Mouse (Mus musculus) forebrain, postnatal 0 days (tissue): ENCODE results near the gene Trim24. TPM values are rescaled to one million over a fixed set of nuclear protein-coding genes. Genes with fewer than 3 reads are reported as not detected.
A peak's percentile ranks its signal among the peaks of the same experiment; 100 is the strongest.

ENCODE experiments used
- ATAC-seq: fragments of 200-750 bp; cut with Nextera tagmentation; 2 replicates; pipeline ENCODE4 v1.8.0; 2017; ENCODE audit warnings: mild to moderate bottlenecking, moderate library complexity
- DNase-seq: peaks from one replicate; pipeline ENCODE4 v3.0.0-alpha.2; 2015
- H3K27ac ChIP-seq: fragments of 300-500 bp; sonication (generic); 2 replicates; pipeline ENCODE4 v1.5.1; 2014; ENCODE audit warnings: low read depth, mild to moderate bottlenecking, antibody characterized with exemption, low read length, moderate library complexity, mixed read lengths
- H3K27me3 ChIP-seq: fragments of 300-500 bp; sonication (generic); 2 replicates; pipeline ENCODE4 v1.6.1; 2014; ENCODE audit warnings: mild to moderate bottlenecking, low read length, mixed read lengths; ENCODE audit not compliant: insufficient read depth
- H3K36me3 ChIP-seq: fragments of 300-500 bp; sonication (generic); 2 replicates; pipeline ENCODE4 v1.6.1; 2014; ENCODE audit warnings: mild to moderate bottlenecking, moderate library complexity; ENCODE audit not compliant: insufficient read depth
- H3K4me1 ChIP-seq: fragments of 300-500 bp; sonication (generic); 2 replicates; pipeline ENCODE4 v1.6.1; 2014; ENCODE audit warnings: antibody characterized with exemption; ENCODE audit not compliant: insufficient read depth
- H3K4me2 ChIP-seq: fragments of 300-500 bp; sonication (generic); 2 replicates; pipeline ENCODE4 v1.6.1; 2014; ENCODE audit warnings: low read depth, mild to moderate bottlenecking, moderate library complexity
- H3K4me3 ChIP-seq: fragments of 300-500 bp; sonication (generic); 2 replicates; pipeline ENCODE4 v1.5.1; 2014; ENCODE audit warnings: low read depth, low read length, mixed read lengths
- H3K9ac ChIP-seq: fragments of 300-500 bp; sonication (generic); 2 replicates; pipeline ENCODE4 v1.6.1; 2014; ENCODE audit warnings: mild to moderate bottlenecking
- H3K9me3 ChIP-seq: fragments of 300-500 bp; sonication (generic); 2 replicates; pipeline ENCODE4 v1.6.1; 2016; ENCODE audit warnings: low read length
- CTCF ChIP-seq: sonication (generic); IDR thresholded peaks from 2 replicates; pipeline ENCODE4 v1.5.1; 2016; ENCODE audit warnings: antibody characterized with exemption, control low read depth, low read depth
- WGBS: fragments of 180-500 bp; shearing (Covaris S2); extraction: QIAGEN DNeasy Blood & Tissue Kit; methylation state at CpG from one replicate; pipeline ENCODE4 v1.1.7; 2014; 5-methylcytosine and 5-hydroxymethylcytosine counted together
- polyA plus RNA-seq: library from polyadenylated mRNA; unstranded; fragments of >200 nt; fragmentation: Nextera tagmentation; extraction: Ambion mirVana; gene quantifications from 2 replicates; pipeline ENCODE4 v1.2.1, GENCODE M21; 2015
- total RNA-seq: library from RNA; depleted of rRNA; stranded (reverse); fragments of >200 nt; gene quantifications from 2 replicates; pipeline ENCODE4 v1.2.3, GENCODE M21; 2014; rRNA removed

Trim24 gene
- total and polyA plus RNA-seq, 2 experiments from 2014 or later, result 13.0 to 70.5 TPM

- ATAC-seq (no peak), DNase-seq (no peak)
- Histone ChIP-seq H3K4me1 (no peaks in the 10 kb centered on the region), H3K27ac (no peak overlapping the region), H3K27me3 (no peaks in the 10 kb centered on the region), H3K9ac (no peak overlapping the region), H3K4me3 (no peak overlapping the region), H3K9me3 (no peaks in the 10 kb centered on the region), H3K4me2 (no peak overlapping the region), H3K36me3 (peaks cover 37% of the 10 kb centered on the region)
- no peak for TF ChIP-seq CTCF
- 88% methylated on average over 4 of the region's 4 CpGs for WGBS
Observed at GRCm38 (mm10) chr6:37967386-37967785, 96.8 kb downstream of the Trim24 start.

GRCm38 (mm10) chr6:38007459-38007858, 136.8 kb downstream of the Trim24 start:
- Histone ChIP-seq H3K4me1 (no peaks in the 10 kb centered on the region), H3K9ac (no peak overlapping the region), H3K36me3 (no peaks in the 10 kb centered on the region), H3K4me3 (no peak overlapping the region), H3K4me2 (no peak overlapping the region), H3K27me3 (no peaks in the 10 kb centered on the region), H3K9me3 (no peaks in the 10 kb centered on the region), H3K27ac (no peak overlapping the region)
- TF ChIP-seq CTCF, result peak; percentile 87
- 10% methylated on average over 6 of the region's 6 CpGs for WGBS
- DNase-seq (peak; percentile 77), ATAC-seq (peak; percentile 74)

GRCm38 (mm10) chr6:38012829-38013228, 142.2 kb downstream of the Trim24 start:
- ATAC-seq (no peak), DNase-seq (no peak)
- no peaks in the 10 kb centered on the region for H3K36me3 ChIP-seq
- H3K4me1 ChIP-seq, result no peaks in the 10 kb centered on the region
- 72% methylated on average over 2 of the region's 2 CpGs for WGBS
- no peaks in the 10 kb centered on the region for H3K9me3 ChIP-seq
- no peak overlapping the region for H3K27ac ChIP-seq
- no peak overlapping the region for H3K9ac ChIP-seq
- H3K27me3 ChIP-seq, result no peaks in the 10 kb centered on the region
- H3K4me2 ChIP-seq, result no peak overlapping the region
- H3K4me3 ChIP-seq, result no peak overlapping the region
- TF ChIP-seq CTCF, result no peak

Other genes starting within 250 kb of the Trim24 start
- gene Svopl, start 176.2 kb downstream of the Trim24 start, total RNA-seq, result not detected in 2 replicates
- 0.73 and 1.1 TPM in 2 replicates for gene Svopl, start 176.2 kb downstream of the Trim24 start, polyA plus RNA-seq
- not detected in 2 replicates for gene Tmem213, start 238.4 kb downstream of the Trim24 start, total RNA-seq
- gene Tmem213, start 238.4 kb downstream of the Trim24 start, polyA plus RNA-seq, result not detected in 2 replicates